Mouse (Mus musculus): ENCODE data around the gene Ktn1. TPM values are rescaled to one million over a fixed set of nuclear protein-coding genes. Genes with fewer than 3 reads are reported as not detected.

Ktn1 gene
- polyA plus RNA-seq, 1 experiment, result 55.2 TPM

- no peak overlapping the region for H3K4me3 ChIP-seq (ENCODE audit: insufficient read depth, low read length)
- no peak overlapping the region for H3K27ac ChIP-seq (ENCODE audit: insufficient read depth, low read length)
- no peaks in the 10 kb centered on the region for H3K4me1 ChIP-seq (ENCODE audit: control insufficient read depth, insufficient read depth, low read length)
- TF ChIP-seq POLR2A (IDR thresholded peaks at IDR 0.05; ENCODE audit: extremely low read depth, insufficient read depth, low read length) (no peak), CTCF (IDR thresholded peaks at IDR 0.05; ENCODE audit: extremely low read depth, insufficient read depth, low read length) (no peak)
These were observed 67.5 kb downstream of the Ktn1 start for GRCm38 (mm10) chr14:47715771-47716170.

- Histone ChIP-seq H3K4me3 (ENCODE audit: insufficient read depth, low read length) (no peak overlapping the region), H3K4me1 (ENCODE audit: control insufficient read depth, insufficient read depth, low read length) (no peaks in the 10 kb centered on the region), H3K27ac (ENCODE audit: insufficient read depth, low read length) (no peak overlapping the region)
- TF ChIP-seq POLR2A (IDR thresholded peaks at IDR 0.05; ENCODE audit: extremely low read depth, insufficient read depth, low read length) (no peak), CTCF (IDR thresholded peaks at IDR 0.05; ENCODE audit: extremely low read depth, insufficient read depth, low read length) (no peak)
These were observed 69.8 kb downstream of the Ktn1 start for GRCm38 (mm10) chr14:47717916-47718606.

GRCm38 (mm10) chr14:47720023-47720422 lies 71.8 kb downstream of the Ktn1 start:
- Histone ChIP-seq H3K4me1 (ENCODE audit: control insufficient read depth, insufficient read depth, low read length) (no peaks in the 10 kb centered on the region), H3K27ac (ENCODE audit: insufficient read depth, low read length) (no peak overlapping the region), H3K4me3 (ENCODE audit: insufficient read depth, low read length) (no peak overlapping the region)
- no peak for TF ChIP-seq CTCF (IDR thresholded peaks at IDR 0.05; ENCODE audit: extremely low read depth, insufficient read depth, low read length)
- no peak for TF ChIP-seq POLR2A (IDR thresholded peaks at IDR 0.05; ENCODE audit: extremely low read depth, insufficient read depth, low read length)

GRCm38 (mm10) chr14:47723035-47723434 lies 74.8 kb downstream of the Ktn1 start:
- no peak for TF ChIP-seq POLR2A (IDR thresholded peaks at IDR 0.05; ENCODE audit: extremely low read depth, insufficient read depth, low read length)
- TF ChIP-seq CTCF (IDR thresholded peaks at IDR 0.05; ENCODE audit: extremely low read depth, insufficient read depth, low read length), result no peak
- no peak overlapping the region for H3K4me3 ChIP-seq (ENCODE audit: insufficient read depth, low read length)
- no peaks in the 10 kb centered on the region for H3K4me1 ChIP-seq (ENCODE audit: control insufficient read depth, insufficient read depth, low read length)
- H3K27ac ChIP-seq (ENCODE audit: insufficient read depth, low read length), result no peak overlapping the region

GRCm38 (mm10) chr14:47728594-47728993 lies 80.3 kb downstream of the Ktn1 start:
- H3K4me1 ChIP-seq (ENCODE audit: control insufficient read depth, insufficient read depth, low read length), result no peaks in the 10 kb centered on the region
- TF ChIP-seq CTCF (IDR thresholded peaks at IDR 0.05; ENCODE audit: extremely low read depth, insufficient read depth, low read length) (no peak), POLR2A (IDR thresholded peaks at IDR 0.05; ENCODE audit: extremely low read depth, insufficient read depth, low read length) (no peak)
- no peak overlapping the region for H3K4me3 ChIP-seq (ENCODE audit: insufficient read depth, low read length)
- no peak overlapping the region for H3K27ac ChIP-seq (ENCODE audit: insufficient read depth, low read length)

- Histone ChIP-seq H3K4me1 (ENCODE audit: control insufficient read depth, insufficient read depth, low read length) (peaks cover 1% of the 10 kb centered on the region; the same call in 1 of the 2 replicates), H3K4me3 (ENCODE audit: insufficient read depth, low read length) (no peak overlapping the region), H3K27ac (ENCODE audit: insufficient read depth, low read length) (0 out of 2 replicates have a peak overlapping the region, but pooled peaks have one; percentile 29)
- no peak for TF ChIP-seq CTCF (IDR thresholded peaks at IDR 0.05; ENCODE audit: extremely low read depth, insufficient read depth, low read length)
- TF ChIP-seq POLR2A (IDR thresholded peaks at IDR 0.05; ENCODE audit: extremely low read depth, insufficient read depth, low read length), result no peak
These were observed 87.1 kb downstream of the Ktn1 start for GRCm38 (mm10) chr14:47735354-47735753.

GRCm38 (mm10) chr14:47736471-47736870 lies 88.2 kb downstream of the Ktn1 start:
- no peak overlapping the region for H3K4me3 ChIP-seq (ENCODE audit: insufficient read depth, low read length)
- H3K4me1 ChIP-seq (ENCODE audit: control insufficient read depth, insufficient read depth, low read length), result peaks cover 1% of the 10 kb centered on the region; the same call in 1 of the 2 replicates
- H3K27ac ChIP-seq (ENCODE audit: insufficient read depth, low read length), result no peak overlapping the region
- TF ChIP-seq POLR2A (IDR thresholded peaks at IDR 0.05; ENCODE audit: extremely low read depth, insufficient read depth, low read length) (no peak), CTCF (IDR thresholded peaks at IDR 0.05; ENCODE audit: extremely low read depth, insufficient read depth, low read length) (no peak)

- H3K27ac ChIP-seq (ENCODE audit: insufficient read depth, low read length), result no peak overlapping the region
- H3K4me1 ChIP-seq (ENCODE audit: control insufficient read depth, insufficient read depth, low read length), result peaks cover 1% of the 10 kb centered on the region; the same call in 1 of the 2 replicates
- H3K4me3 ChIP-seq (ENCODE audit: insufficient read depth, low read length), result no peak overlapping the region
- TF ChIP-seq CTCF (IDR thresholded peaks at IDR 0.05; ENCODE audit: extremely low read depth, insufficient read depth, low read length) (no peak), POLR2A (IDR thresholded peaks at IDR 0.05; ENCODE audit: extremely low read depth, insufficient read depth, low read length) (no peak)
These were observed 92.2 kb downstream of the Ktn1 start for GRCm38 (mm10) chr14:47740316-47740996.

- no peak overlapping the region for H3K4me3 ChIP-seq (ENCODE audit: insufficient read depth, low read length)
- H3K4me1 ChIP-seq (ENCODE audit: control insufficient read depth, insufficient read depth, low read length), result no peaks in the 10 kb centered on the region; the same call in 1 of the 2 replicates
- no peak for TF ChIP-seq POLR2A (IDR thresholded peaks at IDR 0.05; ENCODE audit: extremely low read depth, insufficient read depth, low read length)
- H3K27ac ChIP-seq (ENCODE audit: insufficient read depth, low read length), result no peak overlapping the region
These were observed 92.8 kb downstream of the Ktn1 start for GRCm38 (mm10) chr14:47741046-47741445.

- 0 out of 2 replicates have a peak, but pooled peaks have one; percentile 5 for TF ChIP-seq CTCF (IDR thresholded peaks at IDR 0.05; ENCODE audit: extremely low read depth, insufficient read depth, low read length)
- TF ChIP-seq POLR2A (IDR thresholded peaks at IDR 0.05; ENCODE audit: extremely low read depth, insufficient read depth, low read length), result no peak
- no peak overlapping the region for H3K4me3 ChIP-seq (ENCODE audit: insufficient read depth, low read length)
- no peak overlapping the region for H3K27ac ChIP-seq (ENCODE audit: insufficient read depth, low read length)
- no peaks in the 10 kb centered on the region for H3K4me1 ChIP-seq (ENCODE audit: control insufficient read depth, insufficient read depth, low read length)
These were observed 94.4 kb downstream of the Ktn1 start for GRCm38 (mm10) chr14:47742674-47743073.
